Mouse (Mus musculus): ENCODE measurements around the gene Pxt1. TPM values are rescaled to one million over a fixed set of nuclear protein-coding genes. Genes with fewer than 3 reads are reported as not detected.
A peak's percentile ranks its signal among the peaks of the same experiment; 100 is the strongest.
"Not testable (repeated sequence)": the region's sequence is repeated elsewhere in the genome, so short reads cannot be mapped to it uniquely, and the experiment has no call there.

Pxt1 gene
- not detected for total RNA-seq (2021)
- long read RNA-seq, experiment 1: 0 reads
- long read RNA-seq, experiment 2: 0 reads

DNA sequence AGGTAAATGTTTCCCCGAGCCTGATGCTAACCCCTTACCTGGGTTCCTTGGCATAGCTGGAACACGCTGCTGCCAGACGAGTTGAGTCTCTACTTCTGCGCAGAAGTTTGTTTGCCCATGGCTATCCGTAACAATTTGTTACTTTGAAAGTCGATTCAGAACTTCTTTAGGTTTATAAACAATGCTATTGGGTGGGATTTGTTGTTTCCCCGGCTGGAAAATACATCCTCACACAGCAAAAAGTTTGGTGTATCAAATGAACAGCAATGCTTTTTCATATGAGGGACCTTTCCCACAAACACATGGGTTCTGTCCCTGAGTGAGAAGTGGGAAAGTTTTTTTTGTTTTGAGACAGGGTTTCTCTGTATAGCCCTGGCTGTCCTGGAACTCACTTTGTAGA lies at the start of gene Pxt1:
TSS of gene Pxt1 (minus strand) at position 101 of the 400 bp plus-strand sequence.
- H3K27ac ChIP-seq: no peak within 1 kb of the TSS

DNA sequence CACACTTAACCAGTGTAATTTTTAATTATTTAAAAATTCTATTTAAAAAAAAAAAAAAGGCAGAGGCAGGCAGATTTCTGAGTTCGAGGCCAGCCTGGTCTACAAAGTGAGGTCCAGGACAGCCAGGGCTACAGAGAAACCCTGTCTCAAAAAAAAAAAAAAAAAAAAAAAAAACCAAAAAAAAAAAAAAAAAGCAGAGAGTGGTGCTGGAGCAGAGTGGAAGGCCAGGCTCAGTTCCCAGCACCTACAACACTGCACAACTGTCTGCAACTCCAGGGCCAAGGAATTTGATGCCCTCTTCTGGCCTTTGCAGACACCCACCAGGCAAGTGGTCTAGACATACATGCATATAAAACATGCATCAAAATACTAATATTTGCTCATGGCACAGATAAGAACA lies 49.4 kb upstream of the Pxt1 start:
- not testable (repeated sequence) for H3K4me3 ChIP-seq; DNase-seq (ENCODE audit: low spot score in 2 of 2); H3K27ac ChIP-seq

More for the DNA sequence above, at the start of gene Pxt1:
- no peak within 1 kb of the TSS for H3K4me3 ChIP-seq
- no peak for TF ChIP-seq CTCF (conservative IDR thresholded peaks at IDR 0.05)
- DNase-seq (ENCODE audit: low spot score in 2 of 2): no peak

DNA sequence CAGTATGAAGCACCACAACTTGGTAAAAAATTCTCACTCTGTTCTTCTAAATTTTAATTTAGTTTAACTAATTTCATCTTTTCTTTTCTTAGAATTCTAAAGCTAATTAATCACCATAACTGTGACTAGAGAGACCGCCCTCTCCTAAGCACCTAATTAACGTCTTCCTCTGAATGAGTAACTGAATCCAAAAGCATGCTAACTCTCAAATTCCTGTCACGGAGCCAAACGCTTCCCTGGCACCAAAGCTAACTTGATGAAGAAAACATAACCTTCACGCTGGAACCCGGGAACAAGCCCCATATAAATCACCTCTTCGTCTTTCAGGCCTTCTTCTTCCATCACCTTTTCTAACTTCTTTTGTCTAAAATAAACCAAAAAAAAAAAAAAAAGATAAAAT lies 48.5 kb upstream of the Pxt1 start:
- H3K27ac ChIP-seq: no peak overlapping the region
- no peak overlapping the region for H3K4me3 ChIP-seq
- DNase-seq (ENCODE audit: low spot score in 2 of 2): peak in 1 of 2 experiments; percentile 35
- TF ChIP-seq CTCF (conservative IDR thresholded peaks at IDR 0.05): no peak

DNA sequence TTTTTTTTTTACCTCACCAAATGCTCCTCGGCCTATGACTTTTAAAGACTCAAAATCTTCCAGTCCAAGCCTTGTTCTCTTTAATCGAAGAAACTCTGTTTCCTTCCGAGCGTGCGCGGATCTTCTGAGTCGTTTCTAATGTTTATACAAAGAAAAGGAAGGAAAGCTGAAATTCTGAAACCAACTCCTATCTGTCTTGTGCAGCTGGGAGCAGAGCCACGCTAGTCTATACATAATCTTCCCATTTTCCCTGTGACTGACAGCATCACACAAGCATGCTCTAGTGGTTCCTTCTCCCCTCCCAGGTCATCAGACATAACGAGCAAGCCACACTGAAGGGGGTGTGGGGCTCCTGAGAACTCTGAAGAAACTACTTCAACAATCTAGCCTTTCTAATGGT lies 47.6 kb upstream of the Pxt1 start:
- Histone ChIP-seq H3K4me3 (no peak overlapping the region), H3K27ac (no peak overlapping the region)
- no peak for TF ChIP-seq CTCF (conservative IDR thresholded peaks at IDR 0.05)
- no peak for DNase-seq (ENCODE audit: low spot score in 2 of 2)

DNA sequence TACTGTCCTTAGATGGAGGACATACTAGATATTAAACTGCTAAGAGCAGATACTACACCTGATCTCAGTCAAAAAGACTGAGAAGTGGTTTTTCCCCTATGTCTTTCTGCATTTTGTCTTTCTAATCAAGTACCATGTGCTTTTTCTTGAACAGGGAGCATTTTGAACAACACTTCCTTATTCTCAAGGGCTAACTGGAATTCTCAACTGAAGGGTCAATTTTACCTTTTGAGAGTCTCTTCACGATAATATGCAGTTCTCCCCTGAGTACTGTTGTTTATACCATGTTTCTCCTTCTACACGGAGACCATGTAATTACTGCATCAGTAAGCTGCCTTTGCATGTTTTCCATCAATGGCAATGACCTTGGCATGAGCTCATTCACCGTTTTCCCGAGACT lies 46.4 kb upstream of the Pxt1 start:
- TF ChIP-seq CTCF (conservative IDR thresholded peaks at IDR 0.05): no peak
- Histone ChIP-seq H3K27ac (no peak overlapping the region), H3K4me3 (no peak overlapping the region)
- DNase-seq (ENCODE audit: low spot score in 2 of 2): no peak

DNA sequence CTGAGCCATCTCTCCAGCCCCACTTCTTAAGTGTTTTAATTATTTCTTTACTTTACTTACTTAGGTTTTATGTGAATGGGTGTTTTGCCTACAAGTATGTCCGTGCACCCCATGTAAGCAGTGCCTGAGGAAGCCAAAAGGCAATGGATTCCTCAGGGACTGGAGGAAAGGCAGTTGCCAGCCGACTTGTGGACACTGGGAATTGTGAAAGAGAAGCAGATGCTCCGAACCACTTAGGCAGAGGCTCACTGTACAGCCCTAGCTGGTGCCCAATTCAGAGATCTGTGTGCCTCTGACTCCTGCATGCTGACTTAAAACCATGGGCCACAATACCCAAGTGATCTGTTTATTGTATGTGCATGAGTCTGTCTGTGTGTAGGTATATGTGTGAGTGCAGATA lies 45.4 kb upstream of the Pxt1 start:
- TF ChIP-seq CTCF (conservative IDR thresholded peaks at IDR 0.05): no peak
- Histone ChIP-seq H3K27ac (no peak overlapping the region), H3K4me3 (no peak overlapping the region)
- no peak for DNase-seq (ENCODE audit: low spot score in 2 of 2)

DNA sequence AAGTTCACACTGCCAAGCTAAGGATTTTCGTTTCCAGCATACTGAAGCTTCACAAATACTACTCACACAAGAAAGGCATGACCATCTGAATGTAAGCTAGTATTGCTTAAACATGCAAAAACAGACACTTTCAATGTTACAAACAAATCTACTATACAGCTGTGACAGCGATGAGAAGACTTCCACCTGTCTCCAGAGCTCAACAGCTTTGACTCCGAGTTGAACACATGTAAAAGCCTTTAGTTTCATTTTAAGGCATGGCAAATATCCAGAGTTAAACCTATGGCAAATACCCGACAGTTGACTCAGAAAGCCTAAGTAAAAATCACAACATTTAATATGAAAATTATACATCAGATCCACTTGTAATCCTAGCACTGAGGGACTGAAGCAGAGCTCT lies 44.7 kb upstream of the Pxt1 start:
- no peak overlapping the region for H3K27ac ChIP-seq
- no peak for TF ChIP-seq CTCF (conservative IDR thresholded peaks at IDR 0.05)
- DNase-seq (ENCODE audit: low spot score in 2 of 2): no peak
- H3K4me3 ChIP-seq: no peak overlapping the region

DNA sequence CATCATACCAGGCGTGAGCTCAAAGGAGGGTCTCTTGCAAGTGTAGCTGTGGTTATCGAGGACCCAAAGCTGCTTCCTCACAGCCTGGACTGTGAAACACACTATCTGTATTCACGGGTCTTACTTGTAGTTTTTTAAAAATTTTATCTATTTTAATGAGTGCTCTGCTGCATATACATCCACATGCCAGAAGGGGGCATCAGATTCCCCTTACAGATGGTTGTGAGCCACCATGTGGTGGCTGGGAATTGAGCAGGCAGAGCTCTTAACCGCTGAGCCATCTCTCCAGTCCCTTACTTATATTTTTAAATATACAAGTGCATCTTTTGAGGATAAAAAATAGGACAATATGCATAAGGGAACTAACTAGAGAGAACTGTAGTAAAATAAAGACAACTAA lies 44.1 kb upstream of the Pxt1 start:
- TF ChIP-seq CTCF (conservative IDR thresholded peaks at IDR 0.05): peak; percentile 89
- no peak for DNase-seq (ENCODE audit: low spot score in 2 of 2)

DNA sequence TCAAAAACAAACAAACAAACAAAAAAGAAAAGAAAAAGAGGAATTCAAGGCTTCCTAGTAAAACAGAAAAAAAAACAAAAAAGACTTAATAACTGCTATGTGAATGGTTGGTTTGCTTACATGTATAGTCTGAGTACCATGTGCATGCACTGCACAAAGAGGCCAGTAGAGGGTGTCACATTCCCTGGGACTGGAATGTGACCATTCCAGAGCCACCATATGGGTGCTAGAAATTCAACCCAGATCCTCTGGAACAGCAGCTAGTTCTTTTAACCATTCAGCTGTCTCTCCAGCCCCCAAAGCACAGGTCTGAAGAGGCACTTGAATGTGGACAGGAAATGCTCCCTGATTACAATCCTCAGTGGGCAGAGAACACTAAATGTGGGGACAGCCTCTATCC lies 43.2 kb upstream of the Pxt1 start:
- peak; percentile 74 for TF ChIP-seq CTCF (conservative IDR thresholded peaks at IDR 0.05)
- no peak overlapping the region for H3K4me3 ChIP-seq
- no peak overlapping the region for H3K27ac ChIP-seq
- no peak for DNase-seq (ENCODE audit: low spot score in 2 of 2)

More for the DNA sequence above, 44.1 kb upstream of the Pxt1 start:
- Histone ChIP-seq H3K4me3 (no peak overlapping the region), H3K27ac (no peak overlapping the region)

DNA sequence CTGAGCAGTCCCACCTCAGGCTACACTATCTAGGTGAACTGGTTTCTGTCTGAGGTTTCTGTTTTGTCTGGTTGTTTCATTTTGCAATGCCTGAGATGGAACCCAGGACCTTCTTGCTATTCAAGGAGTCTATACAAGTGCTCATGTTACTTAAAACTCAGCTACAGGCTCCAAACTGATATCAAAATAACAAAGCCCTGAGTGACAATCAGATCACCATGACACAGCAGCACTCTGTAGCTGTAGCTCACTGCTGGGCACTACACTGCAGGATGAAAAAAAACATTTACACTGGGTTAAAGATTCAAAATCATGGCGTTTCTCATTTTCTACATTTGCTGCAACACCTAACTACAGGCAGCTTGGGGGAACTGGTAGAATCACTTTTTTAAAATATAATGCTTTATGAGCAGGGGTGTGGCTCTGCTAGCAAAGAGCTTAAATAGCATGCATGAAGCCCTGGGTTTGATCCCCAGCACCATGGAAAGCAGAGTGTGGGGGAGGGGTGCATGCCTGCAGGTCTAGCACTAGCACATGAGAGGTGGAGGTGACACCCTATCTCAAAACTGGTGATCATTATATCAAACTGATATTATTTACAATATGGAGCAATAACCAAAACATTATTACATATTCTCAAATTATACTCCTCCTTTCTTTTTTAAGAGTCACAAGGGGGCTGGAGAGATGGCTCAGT lies 41.2 kb upstream of the Pxt1 start:
- no peak for DNase-seq (ENCODE audit: low spot score in 2 of 2)
- Histone ChIP-seq H3K27ac (no peak overlapping the region), H3K4me3 (no peak overlapping the region)
- no peak for TF ChIP-seq CTCF (conservative IDR thresholded peaks at IDR 0.05)

DNA sequence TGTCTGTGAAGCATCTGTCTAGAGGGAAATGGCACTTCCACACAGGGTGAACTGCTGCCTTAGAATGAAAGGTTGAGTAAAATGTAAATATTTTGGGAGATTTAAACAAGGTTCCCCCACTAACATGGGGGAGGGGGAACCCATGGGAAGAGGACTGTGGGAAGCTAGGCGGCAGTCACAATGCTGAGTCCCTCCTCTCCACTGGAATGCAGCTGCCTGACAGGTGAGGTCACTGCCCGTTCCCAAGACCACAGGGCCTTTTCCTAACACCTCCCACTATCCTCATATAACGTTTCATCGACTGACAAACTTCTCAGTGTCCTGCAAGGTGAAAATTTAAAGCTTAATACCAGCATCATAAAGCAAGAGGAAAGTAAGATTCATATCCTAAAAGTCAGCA lies 39.0 kb upstream of the Pxt1 start:
- Histone ChIP-seq H3K4me3 (no peak overlapping the region), H3K27ac (no peak overlapping the region)
- no peak for DNase-seq (ENCODE audit: low spot score in 2 of 2)
- TF ChIP-seq CTCF (conservative IDR thresholded peaks at IDR 0.05): no peak

DNA sequence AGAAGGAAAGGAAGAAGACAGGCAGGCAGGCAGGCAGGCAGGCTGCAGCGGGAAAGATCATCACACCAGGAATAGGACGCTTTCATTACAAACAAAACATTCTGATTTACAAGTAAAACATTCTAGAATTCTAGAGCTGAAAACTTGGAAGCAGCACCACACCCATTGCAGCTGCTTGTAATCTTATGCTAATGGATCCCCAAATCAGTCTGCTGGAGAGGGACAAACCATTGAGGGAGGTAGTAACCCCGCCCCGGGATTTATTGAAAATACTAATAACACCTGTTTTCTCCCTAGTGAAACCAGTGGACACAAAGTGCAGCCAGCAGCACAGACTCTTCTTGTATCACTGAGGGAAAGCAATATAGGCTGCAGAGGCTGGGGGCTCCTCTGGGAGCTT lies 37.4 kb upstream of the Pxt1 start:
- TF ChIP-seq CTCF (conservative IDR thresholded peaks at IDR 0.05): no peak
- Histone ChIP-seq H3K4me3 (no peak overlapping the region), H3K27ac (no peak overlapping the region)
- peak in 1 of 2 experiments; percentile 13 for DNase-seq (ENCODE audit: low spot score in 2 of 2)

DNA sequence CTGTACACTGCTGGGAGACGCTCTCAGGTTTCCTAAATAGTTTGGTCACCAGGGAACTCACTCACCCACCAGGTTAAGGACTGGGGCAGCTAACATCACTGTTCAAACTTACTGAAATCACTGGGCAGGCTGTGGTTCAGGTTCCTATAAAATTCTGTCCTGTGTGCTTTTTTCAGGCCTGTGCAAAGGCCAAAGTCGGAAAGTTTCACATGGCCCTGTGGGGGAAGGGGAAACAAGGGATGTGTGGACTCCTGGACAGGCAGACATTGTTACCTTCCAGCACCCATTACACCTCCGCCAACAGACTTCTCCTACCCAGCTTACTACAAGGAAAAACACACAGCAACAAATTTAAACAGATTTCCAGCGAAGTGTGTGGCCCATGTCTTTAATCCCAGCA lies 35.5 kb upstream of the Pxt1 start:
- no peak for DNase-seq (ENCODE audit: low spot score in 2 of 2)
- TF ChIP-seq CTCF (conservative IDR thresholded peaks at IDR 0.05): no peak

DNA sequence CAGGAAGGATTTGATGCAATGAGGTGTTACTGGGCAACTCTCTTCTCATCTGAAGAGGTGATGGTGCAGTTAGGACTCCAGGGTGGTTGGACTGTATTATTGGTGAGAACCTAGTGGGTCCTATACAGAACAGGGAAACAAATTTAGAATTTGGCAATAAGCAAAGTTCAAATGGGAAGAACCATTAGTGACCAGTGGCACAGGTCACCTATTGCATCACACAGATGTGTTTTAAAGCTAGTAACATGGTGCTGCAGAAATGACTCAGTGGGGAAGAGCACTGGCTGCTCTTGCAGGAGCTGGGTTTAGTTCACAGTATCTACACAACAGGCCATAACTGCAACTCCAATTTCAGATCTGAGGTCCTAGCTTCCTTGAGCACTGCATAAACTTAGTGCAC lies 26.5 kb upstream of the Pxt1 start:
- H3K4me3 ChIP-seq: no peak overlapping the region
- no peak for TF ChIP-seq CTCF (conservative IDR thresholded peaks at IDR 0.05)
- H3K27ac ChIP-seq: no peak overlapping the region
- DNase-seq (ENCODE audit: low spot score in 2 of 2): no peak

More for the DNA sequence above, 35.5 kb upstream of the Pxt1 start:
- Histone ChIP-seq H3K27ac (no peak overlapping the region), H3K4me3 (no peak overlapping the region)

Measured in layer of hippocampus, adult 2 months (tissue).